Mouse (Mus musculus): ENCODE results near the gene Aco1. TPM values are rescaled to one million over a fixed set of nuclear protein-coding genes. Genes with fewer than 3 reads are reported as not detected.

Gene Aco1
- polyA plus RNA-seq, 1 experiment from 2014 or later = 28.8 TPM

GRCm38 (mm10) chr4:40148281-40148680, 5.4 kb downstream of the Aco1 start:
- Histone ChIP-seq H3K9ac (ENCODE audit: low read length) (no peak overlapping the region), H3K4me3 (ENCODE audit: control insufficient read depth in 1 of 2, insufficient read depth in 1 of 2, low read depth in 1 of 2, low read length in 2 of 2) (no peak overlapping the region)
- WGBS = 72% methylated on average over 5 of the region's 5 CpGs

DNA sequence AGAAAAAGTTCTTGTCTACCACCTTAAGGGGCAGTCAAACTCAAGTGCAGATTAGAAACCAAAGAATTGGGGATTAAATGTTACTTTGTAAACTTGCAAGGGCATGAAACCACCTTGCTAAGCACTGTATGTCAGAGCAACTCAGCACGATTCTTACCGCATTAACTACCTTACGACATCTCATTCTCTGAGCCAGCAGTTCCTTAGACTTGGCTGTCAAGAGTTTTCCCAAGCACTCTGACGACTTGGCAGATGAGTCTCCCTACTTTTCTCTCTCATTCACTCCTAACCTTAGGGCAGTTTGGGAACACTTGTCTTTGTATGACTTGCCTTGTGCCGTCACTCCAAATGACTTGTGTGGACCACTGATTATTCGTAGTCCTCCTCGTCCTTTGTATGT, 7.2 kb downstream of the Aco1 start:
- no peak for ATAC-seq (ENCODE audit: insufficient number of reproducible peaks, insufficient read depth, low FRiP score, low read depth)
- Histone ChIP-seq H3K9ac (ENCODE audit: low read length) (no peak overlapping the region), H3K27me3 (ENCODE audit: control insufficient read depth, insufficient read depth, low read length) (no peaks in the 10 kb centered on the region), H3K4me3 (ENCODE audit: control insufficient read depth in 1 of 2, insufficient read depth in 1 of 2, low read depth in 1 of 2, low read length in 2 of 2) (no peak overlapping the region), H3K9me3 (ENCODE audit: control insufficient read depth, low read length) (no peaks in the 10 kb centered on the region), H3K4me2 (ENCODE audit: low read length) (no peak overlapping the region), H3K4me1 (ENCODE audit: control insufficient read depth in 2 of 2, insufficient read depth in 2 of 2, low read length in 2 of 2) (0 out of 4 replicates have a peak, but pooled peaks cover 0 to 2% of the 10 kb centered on the region in 2 experiments), H3K36me3 (ENCODE audit: control insufficient read depth, insufficient read depth, low read length) (no peaks in the 10 kb centered on the region), H3K27ac (replicated peaks in 1 of 2; ENCODE audit: control insufficient read depth in 1 of 2, insufficient read depth in 1 of 2, low read depth in 2 of 2, low read length in 2 of 2) (no peak overlapping the region)
- WGBS = 93% methylated on average over 7 of the region's 7 CpGs

More at GRCm38 (mm10) chr4:40148281-40148680, 5.4 kb downstream of the Aco1 start:
- ATAC-seq (ENCODE audit: insufficient number of reproducible peaks, insufficient read depth, low FRiP score, low read depth) = no peak
- no peaks in the 10 kb centered on the region for H3K36me3 ChIP-seq (ENCODE audit: control insufficient read depth, insufficient read depth, low read length)
- H3K4me1 ChIP-seq (ENCODE audit: control insufficient read depth in 2 of 2, insufficient read depth in 2 of 2, low read length in 2 of 2) = peaks cover 2 to 14% of the 10 kb centered on the region in 2 experiments; a peak in 3 of 4 replicates
- no peak overlapping the region for H3K4me2 ChIP-seq (ENCODE audit: low read length)
- no peaks in the 10 kb centered on the region for H3K9me3 ChIP-seq (ENCODE audit: control insufficient read depth, low read length)
- no peak overlapping the region for H3K27ac ChIP-seq (replicated peaks in 1 of 2; ENCODE audit: control insufficient read depth in 1 of 2, insufficient read depth in 1 of 2, low read depth in 2 of 2, low read length in 2 of 2)
- H3K27me3 ChIP-seq (ENCODE audit: control insufficient read depth, insufficient read depth, low read length) = no peaks in the 10 kb centered on the region

DNA sequence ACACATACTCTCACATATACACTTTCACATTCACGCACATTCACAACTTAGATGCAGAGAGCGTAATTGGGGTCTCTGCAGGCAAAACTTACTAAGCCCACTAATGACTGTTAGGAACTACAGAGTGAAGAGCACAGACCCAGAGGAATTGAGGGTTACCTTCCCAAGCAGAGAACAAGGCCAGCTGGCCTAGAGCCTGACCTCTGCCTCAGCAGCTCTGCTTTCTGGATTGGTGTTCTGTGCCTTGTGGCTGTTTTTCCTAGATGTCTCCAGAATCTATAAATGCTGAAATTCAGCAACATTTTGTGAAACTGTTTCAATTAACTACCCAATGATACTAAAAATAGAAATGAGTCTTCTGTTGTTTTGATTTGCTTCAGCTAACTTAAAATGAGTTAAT, 9.9 kb downstream of the Aco1 start:
- ATAC-seq (ENCODE audit: insufficient number of reproducible peaks, insufficient read depth, low FRiP score, low read depth) = no peak
- H3K9me3 ChIP-seq (ENCODE audit: control insufficient read depth, low read length) = no peaks in the 10 kb centered on the region
- no peaks in the 10 kb centered on the region for H3K27me3 ChIP-seq (ENCODE audit: control insufficient read depth, insufficient read depth, low read length)
- peaks cover 4 to 10% of the 10 kb centered on the region in 2 experiments; a peak in 2 of 4 replicates for H3K4me1 ChIP-seq (ENCODE audit: control insufficient read depth in 2 of 2, insufficient read depth in 2 of 2, low read length in 2 of 2)
- no peaks in the 10 kb centered on the region for H3K36me3 ChIP-seq (ENCODE audit: control insufficient read depth, insufficient read depth, low read length)
- no peak overlapping the region for H3K9ac ChIP-seq (ENCODE audit: low read length)
- H3K4me2 ChIP-seq (ENCODE audit: low read length) = no peak overlapping the region
- no peak overlapping the region for H3K4me3 ChIP-seq (ENCODE audit: control insufficient read depth in 1 of 2, insufficient read depth in 1 of 2, low read depth in 1 of 2, low read length in 2 of 2)
- 94% methylated on average over 2 of the region's 2 CpGs for WGBS
- H3K27ac ChIP-seq (replicated peaks in 1 of 2; ENCODE audit: control insufficient read depth in 1 of 2, insufficient read depth in 1 of 2, low read depth in 2 of 2, low read length in 2 of 2) = no peak overlapping the region

DNA sequence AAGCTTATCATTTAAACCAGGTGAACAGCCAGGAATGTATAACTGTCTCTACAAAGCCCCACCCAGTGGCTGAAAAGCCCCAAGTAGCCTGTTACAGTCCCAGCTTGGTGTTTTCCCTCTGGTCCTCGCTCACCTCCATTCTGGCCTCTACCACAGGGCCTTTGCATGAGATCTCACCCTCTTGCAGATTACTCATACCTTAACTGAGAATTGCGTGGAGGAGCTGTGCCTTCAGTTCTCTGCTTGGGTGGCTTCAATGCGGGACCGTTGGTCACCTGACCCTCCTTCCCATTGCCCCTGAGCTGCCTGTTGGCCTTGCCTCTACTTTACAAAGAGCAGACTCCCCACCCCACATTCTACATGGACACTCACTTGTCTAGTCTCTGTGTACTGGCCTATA, 10.6 kb downstream of the Aco1 start:
- ATAC-seq (ENCODE audit: insufficient number of reproducible peaks, insufficient read depth, low FRiP score, low read depth) = no peak
- peaks cover 4 to 10% of the 10 kb centered on the region in 2 experiments; a peak in 2 of 4 replicates for H3K4me1 ChIP-seq (ENCODE audit: control insufficient read depth in 2 of 2, insufficient read depth in 2 of 2, low read length in 2 of 2)
- H3K36me3 ChIP-seq (ENCODE audit: control insufficient read depth, insufficient read depth, low read length) = no peaks in the 10 kb centered on the region
- WGBS = 94% methylated on average over 4 of the region's 4 CpGs
- H3K9me3 ChIP-seq (ENCODE audit: control insufficient read depth, low read length) = no peaks in the 10 kb centered on the region
- H3K9ac ChIP-seq (ENCODE audit: low read length) = no peak overlapping the region
- no peak overlapping the region for H3K4me3 ChIP-seq (ENCODE audit: control insufficient read depth in 1 of 2, insufficient read depth in 1 of 2, low read depth in 1 of 2, low read length in 2 of 2)
- H3K27me3 ChIP-seq (ENCODE audit: control insufficient read depth, insufficient read depth, low read length) = no peaks in the 10 kb centered on the region
- H3K27ac ChIP-seq (replicated peaks in 1 of 2; ENCODE audit: control insufficient read depth in 1 of 2, insufficient read depth in 1 of 2, low read depth in 2 of 2, low read length in 2 of 2) = no peak overlapping the region
- no peak overlapping the region for H3K4me2 ChIP-seq (ENCODE audit: low read length)

DNA sequence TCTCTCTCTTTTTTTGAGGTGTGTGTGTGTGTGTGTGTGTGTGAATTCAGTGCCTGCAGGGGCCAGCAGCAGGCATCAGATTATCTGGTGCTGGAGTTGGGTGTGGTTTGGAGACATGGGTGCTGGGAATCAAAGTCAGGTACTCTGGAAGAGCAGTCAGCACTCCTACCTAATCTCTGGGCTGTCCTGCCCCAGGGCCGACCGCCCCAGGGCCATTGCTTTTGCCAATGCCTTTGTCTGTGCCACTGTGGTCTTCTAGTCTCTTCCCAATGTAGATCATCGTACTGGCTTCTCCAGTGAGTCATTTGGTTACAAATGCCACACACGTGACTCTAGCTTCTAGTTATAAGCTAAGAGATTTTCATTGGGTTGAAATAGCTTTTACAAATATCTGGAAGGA, 11.9 kb downstream of the Aco1 start:
- 90% methylated on average over 4 of the region's 4 CpGs for WGBS
- Histone ChIP-seq H3K4me1 (ENCODE audit: control insufficient read depth in 2 of 2, insufficient read depth in 2 of 2, low read length in 2 of 2) (peaks cover 4 to 10% of the 10 kb centered on the region in 2 experiments; a peak in 2 of 4 replicates), H3K4me3 (ENCODE audit: control insufficient read depth in 1 of 2, insufficient read depth in 1 of 2, low read depth in 1 of 2, low read length in 2 of 2) (no peak overlapping the region), H3K4me2 (ENCODE audit: low read length) (no peak overlapping the region), H3K9ac (ENCODE audit: low read length) (no peak overlapping the region), H3K9me3 (ENCODE audit: control insufficient read depth, low read length) (no peaks in the 10 kb centered on the region), H3K27me3 (ENCODE audit: control insufficient read depth, insufficient read depth, low read length) (no peaks in the 10 kb centered on the region), H3K27ac (replicated peaks in 1 of 2; ENCODE audit: control insufficient read depth in 1 of 2, insufficient read depth in 1 of 2, low read depth in 2 of 2, low read length in 2 of 2) (no peak overlapping the region), H3K36me3 (ENCODE audit: control insufficient read depth, insufficient read depth, low read length) (no peaks in the 10 kb centered on the region)
- no peak for ATAC-seq (ENCODE audit: insufficient number of reproducible peaks, insufficient read depth, low FRiP score, low read depth)

GRCm38 (mm10) chr4:40155467-40155999, 12.7 kb downstream of the Aco1 start:
- H3K27me3 ChIP-seq (ENCODE audit: control insufficient read depth, insufficient read depth, low read length) = no peaks in the 10 kb centered on the region
- H3K4me3 ChIP-seq (ENCODE audit: control insufficient read depth in 1 of 2, insufficient read depth in 1 of 2, low read depth in 1 of 2, low read length in 2 of 2) = no peak overlapping the region
- H3K4me2 ChIP-seq (ENCODE audit: low read length) = no peak overlapping the region
- H3K27ac ChIP-seq (replicated peaks in 1 of 2; ENCODE audit: control insufficient read depth in 1 of 2, insufficient read depth in 1 of 2, low read depth in 2 of 2, low read length in 2 of 2) = no peak overlapping the region
- ATAC-seq (ENCODE audit: insufficient number of reproducible peaks, insufficient read depth, low FRiP score, low read depth) = no peak
- H3K36me3 ChIP-seq (ENCODE audit: control insufficient read depth, insufficient read depth, low read length) = no peaks in the 10 kb centered on the region
- peaks cover 4 to 10% of the 10 kb centered on the region in 2 experiments; a peak in 2 of 4 replicates for H3K4me1 ChIP-seq (ENCODE audit: control insufficient read depth in 2 of 2, insufficient read depth in 2 of 2, low read length in 2 of 2)
- no peak overlapping the region for H3K9ac ChIP-seq (ENCODE audit: low read length)
- 89% methylated on average over 13 of the region's 13 CpGs for WGBS
- H3K9me3 ChIP-seq (ENCODE audit: control insufficient read depth, low read length) = no peaks in the 10 kb centered on the region

DNA sequence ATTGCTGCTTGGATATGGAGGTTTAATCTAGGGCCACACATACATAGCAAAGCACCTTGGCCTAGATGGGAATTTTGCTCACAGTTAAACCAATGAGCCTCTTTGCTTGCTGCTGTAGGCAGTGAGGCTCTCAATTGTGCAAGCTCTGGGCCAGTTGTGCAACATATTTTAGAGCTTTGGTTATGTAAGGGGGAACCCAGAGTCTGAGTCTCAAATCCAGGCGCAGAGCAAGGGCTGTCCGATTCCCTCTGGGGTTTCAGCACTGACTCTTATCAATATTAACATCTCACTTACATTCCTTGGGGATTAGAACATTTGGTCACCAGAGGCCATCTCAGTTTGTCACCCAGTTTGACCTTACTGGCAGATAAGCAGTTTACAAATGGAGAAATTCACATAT, 13.3 kb downstream of the Aco1 start:
- no peaks in the 10 kb centered on the region for H3K36me3 ChIP-seq (ENCODE audit: control insufficient read depth, insufficient read depth, low read length)
- H3K27me3 ChIP-seq (ENCODE audit: control insufficient read depth, insufficient read depth, low read length) = no peaks in the 10 kb centered on the region
- no peak for ATAC-seq (ENCODE audit: insufficient number of reproducible peaks, insufficient read depth, low FRiP score, low read depth)
- no peak overlapping the region for H3K4me3 ChIP-seq (ENCODE audit: control insufficient read depth in 1 of 2, insufficient read depth in 1 of 2, low read depth in 1 of 2, low read length in 2 of 2)
- H3K9ac ChIP-seq (ENCODE audit: low read length) = no peak overlapping the region
- H3K4me1 ChIP-seq (ENCODE audit: control insufficient read depth in 2 of 2, insufficient read depth in 2 of 2, low read length in 2 of 2) = peaks cover 4 to 10% of the 10 kb centered on the region in 2 experiments; a peak in 2 of 4 replicates
- H3K4me2 ChIP-seq (ENCODE audit: low read length) = no peak overlapping the region
- no peaks in the 10 kb centered on the region for H3K9me3 ChIP-seq (ENCODE audit: control insufficient read depth, low read length)
- no peak overlapping the region for H3K27ac ChIP-seq (replicated peaks in 1 of 2; ENCODE audit: control insufficient read depth in 1 of 2, insufficient read depth in 1 of 2, low read depth in 2 of 2, low read length in 2 of 2)
- 51% methylated on average over 2 of the region's 2 CpGs for WGBS

Data from heart, embryonic 14.5 days (tissue).